Mouse (Mus musculus): ENCODE measurements around the gene Amotl2. TPM values are rescaled to one million over a fixed set of nuclear protein-coding genes. Genes with fewer than 3 reads are reported as not detected.

The Amotl2 gene
- 40.7 and 47.5 TPM in 2 replicates for polyA plus RNA-seq (2015; fragmentation: Nextera tagmentation; extraction: Ambion mirVana)

- Histone ChIP-seq H3K4me3 (ENCODE audit: low read length) (peak within 1 kb of the TSS; percentile 89), H3K36me3 (ENCODE audit: control insufficient read depth, insufficient read depth, low read length) (peaks cover 5% of the 10 kb centered on the region), H3K4me1 (ENCODE audit: control insufficient read depth, insufficient read depth, low read depth, low read length) (peaks cover 38% of the 10 kb centered on the region), H3K9ac (ENCODE audit: low read depth, low read length) (peak within 1 kb of the TSS; percentile 98), H3K27ac (ENCODE audit: low read depth, low read length) (peak within 1 kb of the TSS; percentile 98), H3K9me3 (ENCODE audit: control insufficient read depth, low read length) (no peaks in the 10 kb centered on the region), H3K27me3 (replicated peaks; ENCODE audit: control insufficient read depth, insufficient read depth, low read length) (no peaks in the 10 kb centered on the region), H3K4me2 (ENCODE audit: low read length) (peak within 1 kb of the TSS; percentile 93)
- no peak for ATAC-seq
- WGBS = 5% methylated on average over 22 of the region's 22 CpGs
Observed at GRCm38 (mm10) chr9:102716481-102717163, at the start of gene Amotl2. Gene Amotl2, plus strand, starts transcription at chr9:102716672.

GRCm38 (mm10) chr9:102668115-102668514, 48.4 kb upstream of the Amotl2 start:
- no peaks in the 10 kb centered on the region for H3K36me3 ChIP-seq (ENCODE audit: control insufficient read depth, insufficient read depth, low read length)
- H3K27me3 ChIP-seq (replicated peaks; ENCODE audit: control insufficient read depth, insufficient read depth, low read length) = no peaks in the 10 kb centered on the region
- no peaks in the 10 kb centered on the region for H3K9me3 ChIP-seq (ENCODE audit: control insufficient read depth, low read length)
- no peak overlapping the region for H3K4me3 ChIP-seq (ENCODE audit: low read length)
- no peak for ATAC-seq
- 40% methylated on average over 6 of the region's 6 CpGs for WGBS
- H3K4me2 ChIP-seq (ENCODE audit: low read length) = no peak overlapping the region
- no peaks in the 10 kb centered on the region for H3K4me1 ChIP-seq (ENCODE audit: control insufficient read depth, insufficient read depth, low read depth, low read length)
- no peak overlapping the region for H3K9ac ChIP-seq (ENCODE audit: low read depth, low read length)
- H3K27ac ChIP-seq (ENCODE audit: low read depth, low read length) = no peak overlapping the region

- H3K27ac ChIP-seq (ENCODE audit: low read depth, low read length) = no peak overlapping the region
- H3K27me3 ChIP-seq (replicated peaks; ENCODE audit: control insufficient read depth, insufficient read depth, low read length) = no peaks in the 10 kb centered on the region
- WGBS = 92% methylated on average over 12 of the region's 12 CpGs
- no peaks in the 10 kb centered on the region for H3K36me3 ChIP-seq (ENCODE audit: control insufficient read depth, insufficient read depth, low read length)
- no peak overlapping the region for H3K4me2 ChIP-seq (ENCODE audit: low read length)
- H3K4me3 ChIP-seq (ENCODE audit: low read length) = no peak overlapping the region
- no peak overlapping the region for H3K9ac ChIP-seq (ENCODE audit: low read depth, low read length)
- ATAC-seq = no peak
- no peaks in the 10 kb centered on the region for H3K4me1 ChIP-seq (ENCODE audit: control insufficient read depth, insufficient read depth, low read depth, low read length)
- H3K9me3 ChIP-seq (ENCODE audit: control insufficient read depth, low read length) = no peaks in the 10 kb centered on the region
Observed at GRCm38 (mm10) chr9:102668906-102669305, 47.6 kb upstream of the Amotl2 start.

- 68% methylated on average over 7 of the region's 7 CpGs for WGBS
Observed at GRCm38 (mm10) chr9:102673381-102673780, 43.1 kb upstream of the Amotl2 start.

GRCm38 (mm10) chr9:102675922-102676321, 40.5 kb upstream of the Amotl2 start:
- Histone ChIP-seq H3K27me3 (replicated peaks; ENCODE audit: control insufficient read depth, insufficient read depth, low read length) (no peaks in the 10 kb centered on the region), H3K27ac (ENCODE audit: low read depth, low read length) (no peak overlapping the region), H3K36me3 (ENCODE audit: control insufficient read depth, insufficient read depth, low read length) (no peaks in the 10 kb centered on the region), H3K4me2 (ENCODE audit: low read length) (no peak overlapping the region), H3K9ac (ENCODE audit: low read depth, low read length) (no peak overlapping the region), H3K9me3 (ENCODE audit: control insufficient read depth, low read length) (no peaks in the 10 kb centered on the region), H3K4me1 (ENCODE audit: control insufficient read depth, insufficient read depth, low read depth, low read length) (no peaks in the 10 kb centered on the region), H3K4me3 (ENCODE audit: low read length) (no peak overlapping the region)
- WGBS = 78% methylated on average over 5 of the region's 5 CpGs
- no peak for ATAC-seq

More at GRCm38 (mm10) chr9:102673381-102673780, 43.1 kb upstream of the Amotl2 start:
- no peak for ATAC-seq
- no peaks in the 10 kb centered on the region for H3K4me1 ChIP-seq (ENCODE audit: control insufficient read depth, insufficient read depth, low read depth, low read length)
- H3K9ac ChIP-seq (ENCODE audit: low read depth, low read length) = no peak overlapping the region
- H3K36me3 ChIP-seq (ENCODE audit: control insufficient read depth, insufficient read depth, low read length) = no peaks in the 10 kb centered on the region
- H3K4me2 ChIP-seq (ENCODE audit: low read length) = no peak overlapping the region
- no peaks in the 10 kb centered on the region for H3K9me3 ChIP-seq (ENCODE audit: control insufficient read depth, low read length)
- H3K27me3 ChIP-seq (replicated peaks; ENCODE audit: control insufficient read depth, insufficient read depth, low read length) = no peaks in the 10 kb centered on the region
- H3K27ac ChIP-seq (ENCODE audit: low read depth, low read length) = no peak overlapping the region
- H3K4me3 ChIP-seq (ENCODE audit: low read length) = no peak overlapping the region

GRCm38 (mm10) chr9:102681470-102681869, 35.0 kb upstream of the Amotl2 start:
- no peaks in the 10 kb centered on the region for H3K36me3 ChIP-seq (ENCODE audit: control insufficient read depth, insufficient read depth, low read length)
- ATAC-seq = no peak

GRCm38 (mm10) chr9:102687943-102688342, 28.5 kb upstream of the Amotl2 start:
- Histone ChIP-seq H3K27me3 (replicated peaks; ENCODE audit: control insufficient read depth, insufficient read depth, low read length) (no peaks in the 10 kb centered on the region), H3K27ac (ENCODE audit: low read depth, low read length) (peak overlapping the region; percentile 23; the same call in 1 of the 2 replicates), H3K9ac (ENCODE audit: low read depth, low read length) (no peak overlapping the region), H3K36me3 (ENCODE audit: control insufficient read depth, insufficient read depth, low read length) (no peaks in the 10 kb centered on the region), H3K4me1 (ENCODE audit: control insufficient read depth, insufficient read depth, low read depth, low read length) (peaks cover 26% of the 10 kb centered on the region), H3K4me2 (ENCODE audit: low read length) (no peak overlapping the region), H3K4me3 (ENCODE audit: low read length) (no peak overlapping the region), H3K9me3 (ENCODE audit: control insufficient read depth, low read length) (no peaks in the 10 kb centered on the region)
- peak; percentile 25; the same call in 1 of the 2 replicates for ATAC-seq
- WGBS = 19% methylated on average over 4 of the region's 4 CpGs

More at GRCm38 (mm10) chr9:102681470-102681869, 35.0 kb upstream of the Amotl2 start:
- Histone ChIP-seq H3K9me3 (ENCODE audit: control insufficient read depth, low read length) (no peaks in the 10 kb centered on the region), H3K4me1 (ENCODE audit: control insufficient read depth, insufficient read depth, low read depth, low read length) (no peaks in the 10 kb centered on the region), H3K27ac (ENCODE audit: low read depth, low read length) (no peak overlapping the region), H3K9ac (ENCODE audit: low read depth, low read length) (no peak overlapping the region), H3K27me3 (replicated peaks; ENCODE audit: control insufficient read depth, insufficient read depth, low read length) (no peaks in the 10 kb centered on the region), H3K4me3 (ENCODE audit: low read length) (no peak overlapping the region), H3K4me2 (ENCODE audit: low read length) (no peak overlapping the region)
- 54% methylated on average over 7 of the region's 7 CpGs for WGBS

- peak overlapping the region; percentile 51 for H3K4me3 ChIP-seq (ENCODE audit: low read length)
- under 1% methylated on average over 13 of the region's 13 CpGs for WGBS
- H3K27me3 ChIP-seq (replicated peaks; ENCODE audit: control insufficient read depth, insufficient read depth, low read length) = no peaks in the 10 kb centered on the region
- H3K9ac ChIP-seq (ENCODE audit: low read depth, low read length) = peak overlapping the region; percentile 85
- H3K9me3 ChIP-seq (ENCODE audit: control insufficient read depth, low read length) = no peaks in the 10 kb centered on the region
- peak; percentile 67 for ATAC-seq
- no peaks in the 10 kb centered on the region for H3K36me3 ChIP-seq (ENCODE audit: control insufficient read depth, insufficient read depth, low read length)
- H3K4me1 ChIP-seq (ENCODE audit: control insufficient read depth, insufficient read depth, low read depth, low read length) = peaks cover 26% of the 10 kb centered on the region
- peak overlapping the region; percentile 85 for H3K4me2 ChIP-seq (ENCODE audit: low read length)
- H3K27ac ChIP-seq (ENCODE audit: low read depth, low read length) = peak overlapping the region; percentile 98
Observed at GRCm38 (mm10) chr9:102689406-102689939, 27.0 kb upstream of the Amotl2 start.

- Histone ChIP-seq H3K27ac (ENCODE audit: low read depth, low read length) (peak overlapping the region; percentile 98), H3K36me3 (ENCODE audit: control insufficient read depth, insufficient read depth, low read length) (no peaks in the 10 kb centered on the region), H3K4me2 (ENCODE audit: low read length) (peak overlapping the region; percentile 85), H3K27me3 (replicated peaks; ENCODE audit: control insufficient read depth, insufficient read depth, low read length) (no peaks in the 10 kb centered on the region), H3K9ac (ENCODE audit: low read depth, low read length) (peak overlapping the region; percentile 85), H3K4me1 (ENCODE audit: control insufficient read depth, insufficient read depth, low read depth, low read length) (peaks cover 26% of the 10 kb centered on the region), H3K4me3 (ENCODE audit: low read length) (peak overlapping the region; percentile 51), H3K9me3 (ENCODE audit: control insufficient read depth, low read length) (no peaks in the 10 kb centered on the region)
- peak; percentile 91 for ATAC-seq
- 0% methylated on average over 44 of the region's 44 CpGs for WGBS
Observed at GRCm38 (mm10) chr9:102689940-102690642, 26.4 kb upstream of the Amotl2 start.

All from hindbrain, embryonic 16.5 days (tissue).